Mouse (Mus musculus) regulatory T cell (primary cell): ENCODE measurements around the gene Eppin.
"Not testable (repeated sequence)": the region's sequence is repeated elsewhere in the genome, so short reads cannot be mapped to it uniquely, and the experiment has no call there.

Experiments used
- in situ Hi-C: fragments of 300-600 bp; cut with MboI, MseI; formaldehyde crosslinking; loops from one replicate; pipeline ENCODE4 v1.15.1; 2025; ENCODE audit warnings: high pct_unique_total_duplicates

Eppin gene

DNA sequence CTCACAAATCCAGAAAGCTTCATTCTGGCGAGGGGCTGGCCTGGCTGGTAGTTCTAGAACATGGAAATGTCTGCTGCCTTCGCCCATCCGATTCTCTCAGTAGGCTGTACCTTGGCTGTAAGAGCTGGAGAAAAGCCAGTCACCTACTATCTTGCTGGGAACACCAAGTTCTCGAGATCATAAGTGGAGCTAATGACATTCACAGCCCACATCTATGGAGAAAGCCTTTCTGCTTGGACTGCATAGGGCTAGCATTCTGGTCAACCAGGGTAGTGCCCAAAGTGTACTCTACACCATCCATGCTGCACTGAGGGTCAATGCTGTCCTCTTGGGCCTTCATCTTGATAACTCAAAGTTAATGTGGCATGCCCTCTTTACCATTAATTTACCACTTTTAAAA lies at the start of gene Eppin:
TSS of gene Eppin (minus strand) at position 101 of the 400 bp plus-strand sequence.
- in situ Hi-C loops, result loop anchor here (10.0 kb wide), 1 partner anchor 131 kb away; no protein-coding TSS in a partner anchor

DNA sequence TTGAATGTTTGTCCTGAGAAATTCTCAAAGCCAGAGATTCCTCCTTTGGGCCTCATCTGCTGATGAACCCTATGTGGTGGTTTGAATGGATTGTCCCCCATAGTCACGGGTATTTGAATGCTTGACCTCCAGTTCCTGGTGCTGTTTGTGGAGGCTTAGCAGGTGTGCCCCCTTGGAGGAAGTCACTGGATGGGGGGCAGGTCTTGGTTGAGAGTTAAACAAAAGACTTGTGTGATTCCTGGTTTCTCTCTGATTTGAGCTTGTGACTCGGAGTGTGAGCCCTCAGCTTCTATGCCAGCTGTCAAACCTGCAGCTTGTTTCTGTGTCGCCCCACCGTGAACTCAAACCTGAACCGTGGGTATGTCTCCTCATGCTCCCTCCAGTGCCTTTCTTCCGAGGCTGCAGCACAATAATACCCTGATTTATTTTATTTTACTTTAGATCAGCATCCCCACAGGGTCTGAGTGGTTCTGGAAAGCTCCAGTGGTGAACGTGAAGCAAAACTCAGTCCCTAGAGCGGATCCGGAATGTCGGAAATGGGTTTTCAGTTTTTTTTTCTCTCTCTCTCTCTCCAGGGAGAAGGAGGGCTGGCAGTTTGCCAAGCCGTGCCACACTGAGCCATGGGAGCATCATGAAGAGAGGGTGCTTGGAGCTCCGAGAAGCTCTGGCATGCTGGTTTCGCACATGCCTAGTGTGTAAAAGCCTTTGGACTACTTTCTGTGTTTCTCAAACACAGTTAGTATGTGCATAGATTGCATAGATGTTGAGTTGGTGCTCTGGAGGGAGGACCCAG lies 48.7 kb upstream of the Eppin start:
- in situ Hi-C loops, result no loop called here

DNA sequence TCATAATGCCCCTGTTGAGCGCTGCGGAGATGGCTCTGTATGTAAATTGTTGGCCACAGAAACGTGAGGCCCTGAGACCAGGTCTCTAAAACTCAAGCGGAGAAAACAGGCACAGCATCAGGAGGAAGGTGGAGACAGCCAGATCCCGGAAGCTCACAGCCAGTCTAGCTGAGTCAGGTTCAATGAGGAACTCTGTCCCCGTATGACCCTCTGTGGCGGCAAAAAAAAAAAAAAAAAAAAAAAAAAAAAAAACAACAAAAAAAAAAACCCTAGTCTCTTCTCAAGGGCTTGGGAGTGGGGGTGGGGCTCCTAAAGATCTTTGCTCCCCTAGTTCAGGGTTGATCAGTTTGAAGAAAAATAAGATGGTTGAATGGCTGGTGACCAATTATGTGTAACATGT lies 47.7 kb upstream of the Eppin start:
- in situ Hi-C loops, result no loop called here

DNA sequence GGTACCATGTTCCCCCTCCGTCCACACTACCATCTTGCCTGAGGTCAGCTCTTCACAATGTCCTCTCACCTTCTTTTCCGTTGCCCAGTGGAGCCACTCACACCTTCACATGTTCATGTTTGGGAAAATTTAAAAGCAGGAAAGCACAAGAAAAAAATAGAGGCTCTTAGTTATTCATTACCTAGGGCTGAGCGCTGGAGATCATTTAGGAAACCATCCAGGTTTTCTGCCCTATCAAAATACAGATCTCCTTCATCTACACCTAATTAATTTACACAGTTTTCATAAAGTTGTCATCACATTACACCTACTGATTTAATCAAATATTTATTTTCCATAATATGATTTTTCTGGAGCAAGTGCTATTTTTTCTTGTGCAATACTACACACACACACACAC lies 45.3 kb upstream of the Eppin start, which contains the start of gene Wfdc16:
TSS of gene Wfdc16 (minus strand) at position 101 of the 400 bp plus-strand sequence.
- in situ Hi-C loops, result no loop called here

GRCm38 (mm10) chr2:164635266-164635665 lies 41.9 kb upstream of the Eppin start:
- in situ Hi-C loops, result no loop called here

- in situ Hi-C loops, result no loop called here
These were observed 28.4 kb upstream of the Eppin start for GRCm38 (mm10) chr2:164621775-164622174.

DNA sequence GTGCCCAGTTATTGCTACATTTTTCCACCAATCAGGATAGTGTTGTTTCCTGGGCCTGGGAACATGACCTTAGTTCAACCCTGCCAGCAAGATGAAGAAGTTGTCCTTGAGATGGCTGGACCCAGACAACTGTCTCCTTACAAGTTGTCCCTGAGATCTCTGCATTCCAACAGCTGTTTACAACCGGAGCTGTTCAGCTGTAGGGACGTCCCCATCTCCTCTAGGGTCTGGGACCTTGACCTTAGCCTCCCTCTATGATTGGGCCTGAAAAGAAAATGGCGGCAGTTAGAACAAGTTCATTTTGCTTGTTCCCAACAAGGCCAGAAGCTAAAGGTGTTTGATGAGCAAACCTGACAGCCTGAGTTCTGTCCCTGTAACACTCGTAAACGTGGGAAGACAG lies 25.7 kb upstream of the Eppin start:
- in situ Hi-C loops, result loop anchor here (5.0 kb wide), 1 partner anchor 37 kb away; no protein-coding TSS in a partner anchor

- in situ Hi-C loops, result loop anchor here (5.0 kb wide), 1 partner anchor 33 kb away; no protein-coding TSS in a partner anchor
These were observed 22.0 kb upstream of the Eppin start for GRCm38 (mm10) chr2:164615386-164615785.

GRCm38 (mm10) chr2:164613471-164613870 lies 20.1 kb upstream of the Eppin start, which contains the start of the genes Wfdc6b and Wfdc8:
Gene Wfdc6b (plus strand): TSS chr2:164613522.
Gene Wfdc8 (minus strand): TSS chr2:164613626.
- in situ Hi-C loops, result not testable (repeated sequence)

DNA sequence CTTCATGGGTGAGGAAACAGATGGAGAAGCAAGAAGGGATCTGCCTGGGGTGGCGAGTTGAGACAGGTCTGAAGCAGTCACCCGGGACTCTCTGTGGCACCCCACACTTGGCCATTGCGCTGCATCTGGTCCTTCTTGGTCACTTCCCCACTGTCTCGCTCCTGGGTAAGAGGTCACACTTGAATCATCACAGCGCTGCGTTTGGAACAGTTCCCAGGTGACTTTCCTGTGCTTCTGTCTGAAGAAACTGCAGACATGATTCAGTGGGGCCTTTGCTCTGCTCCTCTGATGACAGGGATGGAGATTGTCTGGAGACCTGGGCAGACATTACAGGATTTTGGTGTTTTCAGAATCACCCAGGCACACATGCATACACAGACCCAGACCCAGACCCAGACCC lies 15.4 kb upstream of the Eppin start:
- in situ Hi-C loops, result no loop called here

DNA sequence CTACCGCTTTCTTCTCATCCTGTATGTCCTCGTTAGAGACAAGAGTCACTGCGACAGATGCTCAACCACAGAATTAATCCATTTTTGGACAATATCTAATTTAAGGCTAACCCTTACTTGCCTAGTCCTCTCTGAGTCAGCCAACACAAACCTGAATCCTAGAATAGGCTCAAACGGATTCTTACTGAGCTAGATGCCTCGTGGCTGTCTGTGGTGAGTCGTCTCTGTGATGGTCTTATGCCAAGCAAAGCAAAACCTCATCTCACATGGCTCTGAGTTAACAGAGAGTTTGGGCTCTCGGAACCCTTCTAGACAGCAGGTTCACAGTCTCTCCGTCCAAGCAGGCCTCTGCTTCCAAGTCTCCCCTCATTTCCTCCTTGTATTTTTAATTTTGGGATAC lies 11.0 kb upstream of the Eppin start:
- in situ Hi-C loops, result no loop called here

GRCm38 (mm10) chr2:164603482-164603881 lies 10.1 kb upstream of the Eppin start:
- in situ Hi-C loops, result no loop called here

DNA sequence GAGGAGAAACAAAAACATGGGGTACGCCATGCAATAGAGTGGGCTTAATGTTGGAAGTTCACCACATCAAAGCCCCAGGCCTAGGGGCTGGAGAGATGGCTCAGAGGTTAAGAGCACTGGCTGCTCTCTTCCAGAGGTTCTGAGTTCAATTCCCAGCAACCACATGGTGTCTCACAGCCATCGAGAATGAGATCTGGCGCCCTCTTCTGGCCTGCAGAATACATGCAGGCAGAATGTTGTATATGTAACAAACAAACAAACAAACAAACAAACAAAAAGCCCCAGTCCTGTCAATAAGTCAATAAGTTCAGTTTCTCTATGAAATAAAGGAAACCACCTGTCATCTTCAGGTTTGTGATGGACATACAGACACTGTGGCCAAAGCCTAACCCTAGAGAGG lies 6.8 kb upstream of the Eppin start:
- in situ Hi-C loops, result no loop called here

GRCm38 (mm10) chr2:164592014-164592413 lies 1.4 kb downstream of the Eppin start:
- in situ Hi-C loops, result loop anchor here (10.0 kb wide), 1 partner anchor 133 kb away; no protein-coding TSS in a partner anchor

DNA sequence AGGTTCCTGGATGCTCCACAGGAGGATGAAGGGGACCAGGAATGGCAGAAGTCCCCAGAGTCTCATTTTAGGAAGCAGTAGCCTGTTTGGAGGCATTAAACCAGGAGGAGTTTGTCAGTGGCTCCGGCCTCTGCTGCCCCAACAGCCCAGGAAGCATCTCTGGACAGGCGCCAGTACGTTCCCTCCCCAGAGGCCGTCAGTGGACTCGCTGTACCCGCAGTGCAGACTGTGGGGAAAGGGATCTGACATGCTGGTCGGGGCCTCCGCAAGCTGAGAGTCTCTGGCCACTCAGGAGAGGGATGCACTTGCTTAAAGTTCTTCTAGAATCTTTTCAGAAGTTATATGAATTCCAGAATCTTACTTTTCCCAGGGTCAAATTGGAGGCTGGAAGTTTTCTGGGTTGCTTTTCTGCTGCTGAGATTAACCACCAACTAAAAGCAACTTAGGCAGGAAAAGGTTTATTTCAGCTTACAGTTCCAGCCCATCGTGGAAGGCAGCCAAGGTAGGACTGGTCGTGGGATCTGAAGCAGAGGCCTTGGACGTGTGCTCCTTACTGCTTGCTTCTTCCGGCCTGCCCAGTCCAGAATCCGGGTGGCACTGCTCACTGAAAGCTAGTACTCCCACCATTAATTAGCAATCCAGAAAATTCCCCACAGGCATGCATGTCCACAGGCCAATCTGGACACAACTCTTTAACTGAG lies 8.2 kb downstream of the Eppin start, which contains the start of gene Wfdc6a:
TSS of gene Wfdc6a (minus strand) at position 423 of the 701 bp plus-strand sequence.
- in situ Hi-C loops, result not testable (repeated sequence)

GRCm38 (mm10) chr2:164573359-164573758 lies 20.0 kb downstream of the Eppin start, which contains the start of gene Spint3:
Gene Spint3 (minus strand): TSS chr2:164573459.
- in situ Hi-C loops, result not testable (repeated sequence)

- in situ Hi-C loops, result no loop called here
These were observed 25.9 kb downstream of the Eppin start for GRCm38 (mm10) chr2:164567460-164567859.

DNA sequence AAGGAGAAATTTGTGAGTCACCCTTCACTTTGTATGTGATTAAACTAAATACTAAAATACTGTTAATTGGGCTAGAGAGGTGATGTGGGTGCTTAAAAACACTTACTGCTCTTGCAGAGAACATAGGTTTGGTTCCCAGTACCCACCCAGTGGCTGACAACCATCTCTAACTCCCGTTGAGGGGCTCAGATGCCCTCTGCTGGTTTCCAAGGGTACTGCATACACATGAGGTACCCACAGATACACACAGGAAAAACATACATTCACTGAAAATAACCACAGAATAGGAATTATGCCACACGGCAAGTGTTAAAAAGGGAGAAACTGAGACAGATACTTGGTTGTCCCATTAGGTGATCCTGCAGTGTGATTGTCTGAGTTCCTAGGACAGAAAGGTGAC lies 26.4 kb downstream of the Eppin start:
- in situ Hi-C loops, result no loop called here

DNA sequence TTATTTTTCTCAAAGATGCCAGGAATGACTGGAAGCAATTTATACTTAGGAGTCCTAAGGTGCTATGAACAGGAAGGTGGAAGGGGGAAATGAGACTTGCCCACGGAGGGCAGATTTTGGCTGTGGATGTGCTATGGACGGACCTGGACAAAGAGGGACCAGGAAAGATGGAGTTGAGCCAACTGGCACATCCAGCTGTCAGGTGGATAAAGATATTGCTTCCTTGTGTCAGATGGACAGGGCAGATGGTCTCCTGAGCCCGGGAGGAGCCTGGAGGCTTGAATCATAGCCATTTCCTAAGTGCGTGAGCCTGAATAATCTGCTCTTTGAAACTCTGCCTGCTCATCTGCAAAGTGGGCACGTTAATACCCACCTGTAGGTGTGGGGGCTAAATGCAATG lies 29.0 kb downstream of the Eppin start:
- in situ Hi-C loops, result no loop called here

GRCm38 (mm10) chr2:164563339-164564038 lies 29.9 kb downstream of the Eppin start:
- in situ Hi-C loops, result no loop called here

DNA sequence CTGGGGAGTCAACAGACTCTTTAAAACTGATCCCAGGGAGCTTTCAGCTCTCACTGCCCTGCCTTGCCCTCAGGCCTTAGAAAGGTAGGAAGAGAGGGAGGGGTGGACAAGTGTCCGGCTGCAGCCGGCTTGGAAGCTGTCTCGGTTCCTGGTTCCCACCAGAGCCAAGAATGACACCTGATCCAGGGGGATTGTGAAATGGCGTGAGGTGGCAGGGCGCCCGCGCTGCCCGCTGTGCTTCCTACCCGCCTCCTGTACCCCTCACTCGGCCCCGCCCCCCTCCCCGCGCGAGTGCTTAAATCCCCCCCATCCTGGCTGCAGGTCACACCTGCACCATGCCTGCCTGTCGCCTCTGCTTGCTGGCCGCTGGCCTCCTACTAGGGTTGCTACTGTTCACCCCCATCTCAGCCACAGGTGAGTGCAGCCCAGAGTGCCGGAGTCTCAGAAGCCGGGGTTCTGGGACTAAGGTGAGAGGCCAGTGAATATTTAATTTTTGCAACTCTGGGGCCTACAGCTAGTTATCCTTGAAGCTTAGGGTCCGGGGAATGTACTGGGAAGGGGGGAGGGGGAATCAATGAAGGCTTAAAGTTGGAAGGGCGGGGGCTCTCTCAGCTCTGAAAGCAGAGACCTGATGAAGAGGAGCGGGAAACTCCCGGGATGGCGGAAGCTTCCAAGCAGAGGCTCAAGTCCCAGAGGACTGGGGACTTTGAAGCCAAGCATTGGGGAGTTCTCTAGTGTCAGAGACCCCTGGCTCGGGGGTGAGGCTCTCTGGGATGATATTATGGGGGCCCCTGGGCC lies 30.8 kb downstream of the Eppin start, which contains the start of gene Wfdc2:
TSS of gene Wfdc2 (plus strand) at position 23 of the 798 bp plus-strand sequence.
- in situ Hi-C loops, result no loop called here
